Mouse (Mus musculus): ENCODE measurements at regions not wholly inside any gene's neighbourhood (a gene's known extent, or its start where the extent isn't known, plus 50 kb on each side); places are given as distances from the start of the nearest gene placed in this dataset.

DNA sequence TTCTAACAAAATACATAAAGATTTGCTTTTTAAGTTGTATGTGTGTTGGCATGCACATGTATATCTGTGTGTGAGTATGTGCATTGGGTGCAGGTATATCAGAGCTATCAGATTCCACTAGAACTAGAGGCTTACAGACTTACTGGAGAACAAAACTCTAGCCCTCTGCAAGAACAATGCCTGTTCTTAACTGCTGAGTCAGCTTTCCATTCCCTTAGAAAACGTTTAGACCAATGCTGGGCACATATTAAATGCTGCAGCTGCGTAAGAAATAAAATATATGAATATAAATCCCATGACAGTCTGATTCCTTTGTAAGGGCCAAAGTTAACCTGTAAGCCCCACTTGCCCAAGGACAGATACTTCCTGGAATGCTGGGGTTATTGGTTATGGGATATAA is 190.0 kb downstream of the Enc1 start:
- H3K36me3 ChIP-seq (ENCODE audit: inconsistent target): no peaks in the 10 kb centered on the region
- 59% methylated on average over 2 of the region's 2 CpGs for WGBS (ENCODE audit: missing documents)
- no peak overlapping the region for H3K4me3 ChIP-seq (ENCODE audit: inconsistent target)
- no peak overlapping the region for H3K27ac ChIP-seq
- no peaks in the 10 kb centered on the region for H3K79me2 ChIP-seq (ENCODE audit: inconsistent target)

GRCm38 (mm10) chr13:97428163-97428562 is 187.3 kb downstream of the Enc1 start:
- WGBS (ENCODE audit: missing documents): 86% methylated on average over 6 of the region's 6 CpGs
- no peak overlapping the region for H3K4me3 ChIP-seq (ENCODE audit: inconsistent target)

GRCm38 (mm10) chr13:97427537-97427936 is 186.6 kb downstream of the Enc1 start:
- H3K79me2 ChIP-seq (ENCODE audit: inconsistent target): no peaks in the 10 kb centered on the region
- H3K27ac ChIP-seq: no peak overlapping the region
- WGBS (ENCODE audit: missing documents): 79% methylated on average over 4 of the region's 4 CpGs
- no peaks in the 10 kb centered on the region for H3K36me3 ChIP-seq (ENCODE audit: inconsistent target)
- H3K4me3 ChIP-seq (ENCODE audit: inconsistent target): no peak overlapping the region

More at GRCm38 (mm10) chr13:97428163-97428562, 187.3 kb downstream of the Enc1 start:
- no peaks in the 10 kb centered on the region for H3K36me3 ChIP-seq (ENCODE audit: inconsistent target)
- no peaks in the 10 kb centered on the region for H3K79me2 ChIP-seq (ENCODE audit: inconsistent target)
- H3K27ac ChIP-seq: no peak overlapping the region

GRCm38 (mm10) chr13:97425731-97426130 is 184.8 kb downstream of the Enc1 start:
- Histone ChIP-seq H3K27ac (no peak overlapping the region), H3K4me3 (ENCODE audit: inconsistent target) (no peak overlapping the region), H3K36me3 (ENCODE audit: inconsistent target) (no peaks in the 10 kb centered on the region), H3K79me2 (ENCODE audit: inconsistent target) (no peaks in the 10 kb centered on the region)
- 91% methylated on average over 9 of the region's 9 CpGs for WGBS (ENCODE audit: missing documents)

DNA sequence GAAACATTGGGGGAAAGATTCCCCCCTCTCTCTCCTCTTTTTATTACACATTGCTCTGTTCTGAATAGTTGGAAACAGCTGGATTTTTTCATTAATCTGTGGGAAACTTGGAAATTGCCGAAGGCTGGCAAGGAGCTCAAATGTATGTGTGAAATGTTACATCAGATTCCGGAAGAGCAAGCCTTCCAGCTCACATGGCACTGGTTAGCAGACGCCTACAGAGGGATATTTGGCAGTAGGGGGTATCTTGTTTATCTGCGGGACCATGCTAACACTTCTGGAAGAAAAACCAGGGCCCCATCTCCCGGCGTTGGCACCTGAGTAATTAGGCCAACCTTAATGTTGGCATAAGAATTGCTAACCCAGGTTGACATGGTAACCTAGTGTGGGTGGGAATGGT is 183.0 kb downstream of the Enc1 start:
- no peak overlapping the region for H3K4me3 ChIP-seq (ENCODE audit: inconsistent target)
- H3K36me3 ChIP-seq (ENCODE audit: inconsistent target): no peaks in the 10 kb centered on the region
- no peaks in the 10 kb centered on the region for H3K79me2 ChIP-seq (ENCODE audit: inconsistent target)
- H3K27ac ChIP-seq: no peak overlapping the region
- 88% methylated on average over 6 of the region's 6 CpGs for WGBS (ENCODE audit: missing documents)

GRCm38 (mm10) chr13:97423298-97423817 is 182.5 kb downstream of the Enc1 start:
- Histone ChIP-seq H3K79me2 (ENCODE audit: inconsistent target) (no peaks in the 10 kb centered on the region), H3K27ac (no peak overlapping the region)
- 81% methylated on average over 5 of the region's 5 CpGs for WGBS (ENCODE audit: missing documents)

GRCm38 (mm10) chr13:97422897-97423296 is 182.0 kb downstream of the Enc1 start:
- 89% methylated on average over 7 of the region's 7 CpGs for WGBS (ENCODE audit: missing documents)
- H3K27ac ChIP-seq: no peak overlapping the region
- no peaks in the 10 kb centered on the region for H3K36me3 ChIP-seq (ENCODE audit: inconsistent target)
- H3K4me3 ChIP-seq (ENCODE audit: inconsistent target): no peak overlapping the region
- H3K79me2 ChIP-seq (ENCODE audit: inconsistent target): no peaks in the 10 kb centered on the region

More at GRCm38 (mm10) chr13:97423298-97423817, 182.5 kb downstream of the Enc1 start:
- Histone ChIP-seq H3K36me3 (ENCODE audit: inconsistent target) (no peaks in the 10 kb centered on the region), H3K4me3 (ENCODE audit: inconsistent target) (no peak overlapping the region)

GRCm38 (mm10) chr13:97421831-97422230 is 180.9 kb downstream of the Enc1 start:
- H3K27ac ChIP-seq: no peak overlapping the region
- WGBS (ENCODE audit: missing documents): 100% methylated on average over 3 of the region's 3 CpGs
- H3K36me3 ChIP-seq (ENCODE audit: inconsistent target): no peaks in the 10 kb centered on the region
- H3K79me2 ChIP-seq (ENCODE audit: inconsistent target): no peaks in the 10 kb centered on the region
- no peak overlapping the region for H3K4me3 ChIP-seq (ENCODE audit: inconsistent target)

DNA sequence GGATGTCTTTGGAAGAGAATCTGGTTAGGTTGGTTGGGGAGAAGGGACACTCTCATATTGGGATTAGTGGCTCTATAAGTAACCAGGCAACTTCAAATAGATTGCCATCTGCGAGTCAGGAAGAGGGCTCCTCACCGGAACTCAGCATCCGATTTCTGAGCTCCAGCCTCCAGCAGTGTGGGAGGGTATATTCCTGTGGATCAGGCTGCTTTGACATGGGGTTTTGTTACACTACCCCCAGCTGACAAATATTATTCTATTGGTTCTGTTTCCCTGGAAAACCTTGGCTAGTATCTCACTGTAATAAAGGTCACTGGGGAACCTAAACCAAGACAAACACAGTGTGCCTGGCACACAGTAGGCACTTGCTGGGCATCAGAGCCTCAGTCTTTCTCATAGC is 179.9 kb downstream of the Enc1 start:
- WGBS (ENCODE audit: missing documents): 96% methylated on average over 3 of the region's 3 CpGs

DNA sequence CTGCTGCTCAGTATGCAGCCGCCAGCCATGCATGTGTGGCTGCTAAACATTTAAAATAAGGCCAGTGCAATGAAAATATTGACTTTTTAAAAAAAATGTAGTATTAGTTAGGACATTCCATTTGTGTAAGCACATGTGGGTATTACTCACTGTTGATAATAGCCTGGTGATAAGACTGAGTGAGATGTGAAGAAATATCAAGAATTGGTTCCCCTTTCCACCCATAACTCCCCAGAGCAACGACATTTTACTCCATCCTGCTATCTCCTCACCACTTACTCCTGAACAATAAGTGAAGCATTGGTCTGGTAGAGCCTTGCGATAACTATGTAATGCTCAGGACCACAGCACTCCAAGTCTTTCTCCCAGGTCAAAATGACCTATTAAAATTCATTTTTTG is 178.2 kb downstream of the Enc1 start:
- Histone ChIP-seq H3K4me3 (ENCODE audit: inconsistent target) (no peak overlapping the region), H3K27ac (no peak overlapping the region), H3K36me3 (ENCODE audit: inconsistent target) (no peaks in the 10 kb centered on the region), H3K79me2 (ENCODE audit: inconsistent target) (no peaks in the 10 kb centered on the region)
- 66% methylated on average over 3 of the region's 3 CpGs for WGBS (ENCODE audit: missing documents)

More for the DNA sequence above, 179.9 kb downstream of the Enc1 start:
- no peaks in the 10 kb centered on the region for H3K79me2 ChIP-seq (ENCODE audit: inconsistent target)
- no peaks in the 10 kb centered on the region for H3K36me3 ChIP-seq (ENCODE audit: inconsistent target)
- no peak overlapping the region for H3K27ac ChIP-seq
- no peak overlapping the region for H3K4me3 ChIP-seq (ENCODE audit: inconsistent target)

DNA sequence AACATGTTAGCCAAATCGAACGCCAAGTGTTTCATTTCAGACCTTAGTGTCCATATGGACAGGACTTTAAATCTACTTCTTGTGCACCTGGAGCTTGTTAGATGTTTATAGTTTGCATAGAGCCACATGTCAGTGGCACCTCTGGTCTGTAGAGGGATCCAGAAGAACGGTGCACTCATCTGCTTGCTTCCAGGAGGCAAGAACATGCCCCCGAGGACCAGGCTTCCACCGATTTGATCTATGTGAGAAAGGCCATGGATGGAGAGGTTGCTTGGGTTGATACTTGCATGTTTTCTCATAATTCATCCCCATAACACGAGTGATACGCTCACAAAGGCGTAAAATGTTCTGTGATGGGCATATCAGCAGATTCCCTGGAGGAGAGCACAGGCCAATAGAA is 177.8 kb downstream of the Enc1 start:
- Histone ChIP-seq H3K4me3 (ENCODE audit: inconsistent target) (no peak overlapping the region), H3K79me2 (ENCODE audit: inconsistent target) (no peaks in the 10 kb centered on the region), H3K36me3 (ENCODE audit: inconsistent target) (no peaks in the 10 kb centered on the region), H3K27ac (no peak overlapping the region)
- WGBS (ENCODE audit: missing documents): 89% methylated on average over 8 of the region's 8 CpGs

- H3K36me3 ChIP-seq (ENCODE audit: inconsistent target): no peaks in the 10 kb centered on the region
- no peak overlapping the region for H3K4me3 ChIP-seq (ENCODE audit: inconsistent target)
- H3K27ac ChIP-seq: no peak overlapping the region
- no peaks in the 10 kb centered on the region for H3K79me2 ChIP-seq (ENCODE audit: inconsistent target)
- WGBS (ENCODE audit: missing documents): 83% methylated on average over 6 of the region's 6 CpGs
These were observed 177.2 kb downstream of the Enc1 start for GRCm38 (mm10) chr13:97418081-97418480.

DNA sequence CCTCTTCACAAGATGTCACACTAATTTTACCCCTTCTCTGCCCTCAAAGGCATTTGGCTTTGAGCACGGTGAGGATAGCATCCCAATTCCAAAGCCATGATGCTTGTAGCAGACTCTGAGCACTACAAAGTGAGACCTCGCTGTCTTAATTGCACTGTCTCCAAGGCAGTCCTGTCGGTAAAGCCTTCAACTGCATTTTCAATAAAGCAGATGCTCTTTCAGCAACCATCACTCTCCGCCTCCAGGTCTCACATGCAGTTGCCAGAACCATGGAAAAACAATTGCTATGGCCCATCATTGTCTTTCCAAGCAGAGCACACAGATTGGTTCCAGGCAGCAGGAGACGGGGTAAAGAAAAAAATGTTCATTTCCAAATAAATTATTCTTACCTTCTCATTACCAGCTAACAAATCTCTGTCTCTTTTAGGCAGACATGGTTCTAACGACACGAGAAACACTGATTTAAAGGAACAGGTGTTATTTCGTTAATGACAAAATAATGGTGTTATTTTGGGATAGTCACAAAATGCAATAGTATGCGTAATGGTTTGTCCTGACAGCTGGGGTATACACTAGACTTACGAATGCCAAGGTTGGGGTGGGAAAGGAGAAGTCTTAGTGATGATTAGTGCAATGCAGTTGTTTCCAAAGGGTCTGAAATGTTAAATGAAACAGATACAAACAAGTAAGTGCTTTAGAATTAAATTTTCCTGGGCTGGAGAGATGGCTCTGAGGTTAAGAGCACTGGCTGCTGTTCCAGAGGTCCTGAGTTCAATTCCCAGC is 175.2 kb downstream of the Enc1 start:
- H3K79me2 ChIP-seq (ENCODE audit: inconsistent target): no peaks in the 10 kb centered on the region
- no peaks in the 10 kb centered on the region for H3K36me3 ChIP-seq (ENCODE audit: inconsistent target)
- 93% methylated on average over 10 of the region's 10 CpGs for WGBS (ENCODE audit: missing documents)
- no peak overlapping the region for H3K27ac ChIP-seq
- no peak overlapping the region for H3K4me3 ChIP-seq (ENCODE audit: inconsistent target)

- H3K79me2 ChIP-seq (ENCODE audit: inconsistent target): no peaks in the 10 kb centered on the region
- WGBS (ENCODE audit: missing documents): 66% methylated on average over 2 of the region's 2 CpGs
- no peaks in the 10 kb centered on the region for H3K36me3 ChIP-seq (ENCODE audit: inconsistent target)
These were observed 174.5 kb downstream of the Enc1 start for GRCm38 (mm10) chr13:97415381-97415780.

DNA sequence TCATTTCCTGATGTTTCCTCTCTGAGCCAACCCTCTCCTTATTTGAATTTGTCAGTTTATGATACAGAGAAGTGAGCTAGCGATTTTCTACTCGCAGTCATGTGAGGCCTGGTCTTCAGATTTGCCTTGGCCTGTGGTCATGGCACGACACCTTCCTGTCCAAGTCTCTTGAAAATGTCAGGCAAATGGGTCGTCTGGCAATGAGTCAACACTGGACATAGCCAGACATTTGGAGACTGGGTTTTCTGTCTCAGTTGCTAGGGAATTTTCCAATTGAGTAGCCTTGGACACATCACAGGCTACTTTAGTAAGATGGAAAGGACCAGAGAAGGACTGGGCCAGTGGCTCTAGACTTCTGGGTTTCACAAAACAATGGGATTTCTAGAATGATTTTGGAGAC is 171.2 kb downstream of the Enc1 start:
- Histone ChIP-seq H3K79me2 (ENCODE audit: inconsistent target) (no peaks in the 10 kb centered on the region), H3K27ac (no peak overlapping the region), H3K36me3 (ENCODE audit: inconsistent target) (no peaks in the 10 kb centered on the region), H3K4me3 (ENCODE audit: inconsistent target) (no peak overlapping the region)
- WGBS (ENCODE audit: missing documents): 87% methylated on average over 4 of the region's 4 CpGs

More at GRCm38 (mm10) chr13:97415381-97415780, 174.5 kb downstream of the Enc1 start:
- H3K27ac ChIP-seq: no peak overlapping the region
- H3K4me3 ChIP-seq (ENCODE audit: inconsistent target): no peak overlapping the region
